Mouse (Mus musculus) intestine, embryonic 16.5 days (tissue): ENCODE results near the gene Fstl4. TPM values are rescaled to one million over a fixed set of nuclear protein-coding genes. Genes with fewer than 3 reads are reported as not detected.

Source experiments
- ATAC-seq: fragments of 200-750 bp; cut with Nextera tagmentation; 2 replicates; pipeline ENCODE4 v1.8.0; 2017; ENCODE audit warnings: moderate TSS enrichment, moderate library complexity
- H3K27ac ChIP-seq: fragments of 300-500 bp; sonication (generic); 2 replicates; pipeline ENCODE4 v1.5.1; 2014; ENCODE audit warnings: mild to moderate bottlenecking, low read length
- H3K27me3 ChIP-seq: fragments of 300-500 bp; sonication (generic); replicated peaks from 2 replicates; pipeline ENCODE4 v1.6.1; 2014; ENCODE audit warnings: low read length, control low read depth, mixed read lengths; ENCODE audit not compliant: control insufficient read depth, insufficient read depth
- H3K36me3 ChIP-seq: fragments of 300-500 bp; sonication (generic); 2 replicates; pipeline ENCODE4 v1.6.1; 2014; ENCODE audit warnings: low read length, control low read depth; ENCODE audit not compliant: control insufficient read depth, insufficient read depth
- H3K4me1 ChIP-seq: fragments of 300-500 bp; sonication (generic); 2 replicates; pipeline ENCODE4 v1.6.1; 2014; ENCODE audit warnings: low read length, control low read depth, mixed read lengths; ENCODE audit not compliant: control insufficient read depth, insufficient read depth
- H3K4me2 ChIP-seq: fragments of 300-500 bp; sonication (generic); 2 replicates; pipeline ENCODE4 v1.6.1; 2014; ENCODE audit warnings: low read depth, low read length, control low read depth
- H3K4me3 ChIP-seq: fragments of 300-500 bp; sonication (generic); 2 replicates; pipeline ENCODE4 v1.5.1; 2014; ENCODE audit warnings: mild to moderate bottlenecking, low read length
- H3K9ac ChIP-seq: fragments of 300-500 bp; sonication (generic); 2 replicates; pipeline ENCODE4 v1.6.1; 2014; ENCODE audit warnings: low read depth, low read length
- H3K9me3 ChIP-seq: fragments of 300-500 bp; sonication (generic); 2 replicates; pipeline ENCODE4 v1.6.1; 2016; ENCODE audit warnings: low read length, control low read depth; ENCODE audit not compliant: control insufficient read depth
- WGBS: fragments of 180-500 bp; shearing (Covaris S2); extraction: QIAGEN DNeasy Blood & Tissue Kit; methylation state at CpG from one replicate; pipeline ENCODE4 v1.1.7; 2014; 5-methylcytosine and 5-hydroxymethylcytosine counted together
- polyA plus RNA-seq: library from polyadenylated mRNA; unstranded; fragments of >200 nt; fragmentation: Nextera tagmentation; extraction: Ambion mirVana; gene quantifications from 2 replicates; pipeline ENCODE4 v1.2.1, GENCODE M21; 2015

Gene Fstl4
- polyA plus RNA-seq, 1 experiment from 2014 or later = 6.1 TPM

DNA sequence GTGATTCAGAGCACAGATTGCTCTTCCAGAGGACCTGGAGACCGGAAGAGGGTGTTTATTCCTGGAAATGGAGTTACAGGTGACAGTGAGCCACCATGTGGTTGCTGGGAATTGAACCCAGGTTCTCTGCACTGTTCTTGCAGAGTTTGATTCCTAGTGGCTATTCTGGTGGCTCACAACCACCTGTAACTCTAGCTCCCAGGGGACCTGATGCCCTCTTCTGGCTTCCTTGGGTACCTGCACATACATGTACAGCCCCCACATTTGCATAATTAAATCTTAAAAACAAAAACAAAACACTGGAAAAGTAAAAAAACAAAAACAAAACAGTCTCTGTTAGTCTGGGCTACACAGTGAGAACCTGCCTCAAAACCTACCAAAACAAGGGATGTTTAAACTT lies 2.6 kb upstream of the Fstl4 start:
- WGBS = 64% methylated on average over 1 of the region's 1 CpGs
- Histone ChIP-seq H3K36me3 (no peaks in the 10 kb centered on the region), H3K4me2 (no peak overlapping the region), H3K4me1 (peaks cover 10% of the 10 kb centered on the region), H3K27ac (no peak overlapping the region), H3K9ac (no peak overlapping the region), H3K9me3 (no peaks in the 10 kb centered on the region), H3K4me3 (no peak overlapping the region), H3K27me3 (peaks cover 37% of the 10 kb centered on the region)
- no peak for ATAC-seq

- peak overlapping the region; percentile 98 for H3K4me2 ChIP-seq
- H3K4me3 ChIP-seq = peak overlapping the region; percentile 63
- H3K27me3 ChIP-seq = peaks cover 37% of the 10 kb centered on the region
- peak overlapping the region; percentile 65 for H3K9ac ChIP-seq
- no peak overlapping the region for H3K27ac ChIP-seq
- ATAC-seq = peak; percentile 58; the same call in 1 of the 2 replicates
- H3K4me1 ChIP-seq = peaks cover 10% of the 10 kb centered on the region
- WGBS = under 1% methylated on average over 53 of the region's 53 CpGs
- H3K36me3 ChIP-seq = no peaks in the 10 kb centered on the region
- no peaks in the 10 kb centered on the region for H3K9me3 ChIP-seq
Measured at GRCm38 (mm10) chr11:52764894-52765677, 652 bp downstream of the Fstl4 start.

DNA sequence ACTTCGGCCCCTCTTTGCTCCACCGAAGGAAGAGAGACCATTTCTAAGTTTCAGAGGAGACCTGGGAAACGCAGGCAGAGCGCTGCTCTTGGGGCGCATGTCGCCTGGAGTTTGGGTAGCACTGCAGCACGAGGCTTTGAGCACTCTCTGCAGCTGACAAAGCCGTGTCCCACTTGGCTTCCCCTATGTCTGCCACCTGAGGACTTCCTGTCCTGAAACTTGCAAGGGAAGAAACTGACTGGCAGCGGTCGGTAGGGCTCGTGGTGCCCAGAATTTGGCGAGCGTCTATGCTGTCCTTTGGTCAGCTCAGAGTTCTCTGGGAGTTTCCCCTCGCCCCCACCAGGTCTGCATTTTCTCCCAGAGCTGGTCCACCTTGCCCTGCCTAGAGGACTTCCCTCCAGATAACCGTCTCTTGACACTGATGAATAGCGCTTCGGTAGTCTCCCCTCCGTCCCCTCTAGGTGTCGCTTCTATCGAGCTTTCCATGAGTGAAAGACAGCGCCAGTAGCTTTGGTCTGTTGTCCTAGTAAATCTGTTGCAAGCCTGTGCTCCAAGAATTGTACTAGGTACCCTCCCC lies 1.3 kb downstream of the Fstl4 start:
- Histone ChIP-seq H3K9me3 (no peaks in the 10 kb centered on the region), H3K9ac (peak overlapping the region; percentile 65; the same call in 1 of the 2 replicates), H3K4me2 (peak overlapping the region; percentile 98), H3K4me1 (peaks cover 10% of the 10 kb centered on the region), H3K27me3 (peaks cover 37% of the 10 kb centered on the region), H3K36me3 (no peaks in the 10 kb centered on the region), H3K4me3 (peak overlapping the region; percentile 63), H3K27ac (no peak overlapping the region)
- 4% methylated on average over 21 of the region's 21 CpGs for WGBS
- ATAC-seq = peak; percentile 67

DNA sequence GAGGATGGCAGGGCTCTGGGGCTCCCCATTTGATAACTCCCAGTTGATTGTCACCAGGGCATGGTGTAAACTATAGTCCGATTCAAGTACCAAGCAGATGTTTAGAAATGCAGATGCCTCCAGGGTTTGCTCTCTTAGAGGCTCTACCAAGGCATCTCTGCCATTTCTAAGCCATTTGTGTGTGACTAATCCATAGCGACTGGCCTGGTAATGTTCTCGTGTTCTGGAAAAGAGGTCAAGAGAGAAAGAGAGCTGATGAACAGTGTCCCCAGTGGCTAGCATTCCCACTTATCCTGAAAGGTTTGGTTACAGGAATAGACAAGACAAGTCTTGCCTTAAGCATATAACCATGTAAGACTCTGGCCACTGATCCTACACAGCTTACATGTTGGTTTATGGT lies 3.5 kb downstream of the Fstl4 start:
- ATAC-seq = no peak
- peaks cover 34% of the 10 kb centered on the region for H3K27me3 ChIP-seq
- no peak overlapping the region for H3K4me2 ChIP-seq
- H3K27ac ChIP-seq = no peak overlapping the region
- H3K36me3 ChIP-seq = no peaks in the 10 kb centered on the region
- WGBS = 76% methylated on average over 3 of the region's 3 CpGs
- H3K4me1 ChIP-seq = peaks cover 10% of the 10 kb centered on the region
- no peaks in the 10 kb centered on the region for H3K9me3 ChIP-seq
- H3K4me3 ChIP-seq = no peak overlapping the region
- no peak overlapping the region for H3K9ac ChIP-seq

- Histone ChIP-seq H3K27me3 (no peaks in the 10 kb centered on the region), H3K27ac (no peak overlapping the region), H3K4me2 (no peak overlapping the region), H3K9ac (no peak overlapping the region), H3K4me3 (no peak overlapping the region), H3K36me3 (no peaks in the 10 kb centered on the region), H3K4me1 (no peaks in the 10 kb centered on the region), H3K9me3 (no peaks in the 10 kb centered on the region)
- whole genome bisulfite sequencing = 78% methylated on average over 3 of the region's 3 CpGs
- ATAC-seq = no peak
Measured at GRCm38 (mm10) chr11:52773073-52773472, 8.6 kb downstream of the Fstl4 start.

- Histone ChIP-seq H3K4me1 (no peaks in the 10 kb centered on the region), H3K4me3 (no peak overlapping the region), H3K27me3 (no peaks in the 10 kb centered on the region), H3K9ac (no peak overlapping the region), H3K4me2 (no peak overlapping the region), H3K27ac (no peak overlapping the region), H3K36me3 (no peaks in the 10 kb centered on the region), H3K9me3 (no peaks in the 10 kb centered on the region)
- ATAC-seq = no peak
- 91% methylated on average over 3 of the region's 3 CpGs for WGBS
Measured at GRCm38 (mm10) chr11:52775291-52775690, 10.9 kb downstream of the Fstl4 start.

DNA sequence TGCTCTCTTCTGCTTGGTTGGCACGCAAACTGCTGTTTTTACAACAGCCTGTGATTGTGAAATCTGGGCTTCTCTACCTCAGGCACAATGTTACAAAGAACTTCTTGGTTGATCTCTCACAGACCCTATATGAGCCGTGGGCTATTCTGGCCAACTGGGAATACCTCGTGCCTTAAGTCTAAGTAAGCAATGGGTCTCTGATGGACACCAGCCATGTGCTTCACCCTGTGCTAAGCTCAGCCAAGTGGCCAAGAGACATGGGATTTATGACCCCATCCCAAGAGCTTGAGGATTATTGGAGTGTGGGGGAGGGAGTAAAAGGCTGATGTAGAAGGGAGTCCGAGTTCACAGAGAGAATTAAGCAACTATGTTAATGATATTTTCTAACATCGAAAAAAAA lies 18.0 kb downstream of the Fstl4 start:
- no peaks in the 10 kb centered on the region for H3K4me1 ChIP-seq
- no peak overlapping the region for H3K4me3 ChIP-seq
- ATAC-seq = no peak
- H3K9me3 ChIP-seq = no peaks in the 10 kb centered on the region
- H3K27ac ChIP-seq = no peak overlapping the region
- no peak overlapping the region for H3K9ac ChIP-seq
- no peaks in the 10 kb centered on the region for H3K27me3 ChIP-seq
- no peaks in the 10 kb centered on the region for H3K36me3 ChIP-seq
- 78% methylated on average over 5 of the region's 5 CpGs for WGBS
- H3K4me2 ChIP-seq = no peak overlapping the region

DNA sequence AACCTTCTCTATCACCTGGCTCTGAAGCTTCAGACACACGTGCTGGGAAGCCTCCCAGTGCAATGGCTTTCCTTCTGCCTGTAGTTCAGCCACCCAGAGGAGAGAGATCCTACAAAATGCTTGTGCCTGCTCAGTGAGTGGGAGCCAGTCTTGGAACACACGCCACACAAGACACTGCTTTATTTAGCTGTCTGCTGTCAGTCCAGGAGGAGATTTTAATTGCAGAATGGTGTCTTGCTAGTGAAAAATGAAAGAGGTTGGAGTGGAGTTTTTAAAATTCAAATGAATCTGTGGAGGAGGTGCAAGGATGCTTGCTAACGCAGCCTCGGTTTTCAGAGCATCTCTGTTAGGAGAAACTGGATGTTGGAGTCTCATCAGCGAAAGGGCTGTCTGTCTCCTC lies 29.9 kb downstream of the Fstl4 start:
- H3K4me3 ChIP-seq = no peak overlapping the region
- H3K36me3 ChIP-seq = no peaks in the 10 kb centered on the region
- H3K9ac ChIP-seq = no peak overlapping the region
- H3K4me2 ChIP-seq = no peak overlapping the region
- H3K9me3 ChIP-seq = no peaks in the 10 kb centered on the region
- H3K27me3 ChIP-seq = no peaks in the 10 kb centered on the region
- no peaks in the 10 kb centered on the region for H3K4me1 ChIP-seq
- no peak for ATAC-seq
- H3K27ac ChIP-seq = no peak overlapping the region
- WGBS = 65% methylated on average over 5 of the region's 5 CpGs

GRCm38 (mm10) chr11:52809542-52809941 lies 45.1 kb downstream of the Fstl4 start:
- H3K4me3 ChIP-seq = no peak overlapping the region
- no peak for ATAC-seq
- WGBS = 100% methylated on average over 2 of the region's 2 CpGs
- no peak overlapping the region for H3K9ac ChIP-seq
- no peaks in the 10 kb centered on the region for H3K4me1 ChIP-seq
- H3K27me3 ChIP-seq = no peaks in the 10 kb centered on the region
- H3K27ac ChIP-seq = no peak overlapping the region
- H3K9me3 ChIP-seq = no peaks in the 10 kb centered on the region
- H3K36me3 ChIP-seq = no peaks in the 10 kb centered on the region
- no peak overlapping the region for H3K4me2 ChIP-seq
